Mouse (Mus musculus) 416B (cell line): ENCODE results near the gene Vars.
"Not testable (repeated sequence)": the region's sequence is repeated elsewhere in the genome, so short reads cannot be mapped to it uniquely, and the experiment has no call there.

ENCODE experiments used
- DNase-seq: peaks from one replicate; pipeline ENCODE4 v3.0.0; 2011; ENCODE audit warnings: low read depth

Vars gene

DNA sequence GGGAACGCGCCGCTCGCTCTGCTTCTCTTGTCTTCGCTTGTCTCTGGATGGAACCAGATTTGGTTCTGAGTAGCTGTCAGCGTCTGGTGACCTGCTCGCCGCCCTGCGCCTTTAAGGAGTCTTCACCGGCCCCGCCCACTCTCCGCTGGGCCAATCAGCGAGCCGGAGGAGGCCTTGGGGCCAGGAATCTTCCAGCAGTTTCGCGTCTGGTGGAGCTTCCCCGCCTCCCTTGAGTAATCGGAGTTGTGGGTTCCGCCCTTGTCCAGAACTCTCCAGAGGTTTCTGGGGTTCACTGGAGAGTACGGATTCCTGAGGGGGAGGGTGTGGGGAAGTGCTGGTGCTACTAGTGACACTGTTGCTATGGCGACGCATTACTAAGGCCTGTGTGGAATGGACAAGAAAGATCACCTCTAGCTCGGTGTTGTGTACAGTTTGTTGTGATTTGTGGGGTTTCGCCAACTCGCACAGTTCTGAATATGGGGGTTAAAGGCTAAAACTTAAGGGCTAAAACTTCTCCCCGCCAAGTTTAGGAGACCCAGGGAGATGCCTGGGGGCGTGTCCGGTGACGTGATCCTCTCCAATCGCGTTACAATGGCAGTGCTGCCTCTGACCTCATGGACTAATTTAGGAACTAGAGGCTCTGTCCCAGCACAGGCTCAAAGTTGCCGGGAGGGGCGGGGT is 28.6 kb upstream of the Vars start, which contains the start of the genes Hspa1a and Hspa1l:
Gene Hspa1a, minus strand, starts transcription at position 88 of the 681 bp plus-strand sequence.
Gene Hspa1l, plus strand, starts transcription at position 635 of the 681 bp plus-strand sequence.
- DNase-seq: not testable (repeated sequence)

DNA sequence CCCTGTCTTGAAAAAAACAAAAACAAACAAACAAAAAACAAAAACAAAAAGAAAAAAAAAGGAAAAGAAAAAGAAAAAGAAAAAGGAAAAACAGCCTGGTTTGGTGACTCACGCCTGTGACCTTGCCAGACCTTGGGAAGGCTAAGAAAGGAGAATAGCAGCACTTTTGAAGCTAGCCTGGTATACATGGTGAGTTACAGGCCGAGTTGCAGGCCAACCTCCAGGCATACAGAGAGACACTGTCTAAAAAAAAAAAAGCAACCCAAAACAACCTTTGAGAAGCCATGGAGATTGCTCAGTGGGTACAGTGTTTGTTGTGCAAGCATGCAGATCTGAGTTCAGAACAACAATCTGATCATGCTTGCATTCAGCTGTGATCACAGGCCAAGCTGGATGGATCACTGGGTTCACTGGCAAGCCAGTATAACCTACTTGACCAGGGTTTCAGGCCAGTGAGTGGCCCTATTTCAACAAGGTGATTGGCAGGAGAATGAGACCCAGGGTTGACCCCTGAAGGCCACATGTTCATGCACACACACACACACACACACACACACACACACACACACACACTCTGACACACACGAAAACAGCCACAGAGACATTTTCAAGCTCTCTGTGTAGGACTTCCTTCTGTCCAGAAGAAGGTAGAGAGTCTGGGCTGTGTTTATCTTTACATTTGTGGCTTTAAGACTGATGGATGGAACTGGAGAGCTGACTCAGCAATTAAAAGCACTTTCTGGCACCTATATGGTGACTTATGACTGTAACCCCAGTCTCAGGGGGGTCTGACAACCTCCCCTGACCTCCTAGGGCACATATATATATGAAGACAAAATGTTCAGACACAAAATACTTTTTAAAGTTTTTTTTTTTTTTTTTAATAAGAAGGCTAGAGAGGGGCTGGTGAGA is 24.9 kb upstream of the Vars start:
- no peak for DNase-seq

DNA sequence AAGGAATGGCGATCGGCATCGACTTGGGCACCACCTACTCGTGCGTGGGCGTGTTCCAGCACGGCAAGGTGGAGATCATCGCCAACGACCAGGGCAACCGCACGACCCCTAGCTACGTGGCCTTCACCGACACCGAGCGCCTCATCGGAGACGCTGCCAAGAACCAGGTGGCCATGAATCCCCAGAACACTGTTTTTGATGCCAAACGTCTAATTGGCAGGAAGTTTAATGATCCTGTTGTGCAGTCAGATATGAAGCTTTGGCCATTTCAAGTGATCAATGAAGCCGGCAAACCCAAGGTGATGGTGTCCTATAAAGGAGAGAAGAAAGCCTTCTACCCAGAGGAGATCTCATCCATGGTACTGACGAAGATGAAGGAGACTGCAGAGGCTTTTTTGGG is 23.8 kb upstream of the Vars start:
- no peak for DNase-seq

DNA sequence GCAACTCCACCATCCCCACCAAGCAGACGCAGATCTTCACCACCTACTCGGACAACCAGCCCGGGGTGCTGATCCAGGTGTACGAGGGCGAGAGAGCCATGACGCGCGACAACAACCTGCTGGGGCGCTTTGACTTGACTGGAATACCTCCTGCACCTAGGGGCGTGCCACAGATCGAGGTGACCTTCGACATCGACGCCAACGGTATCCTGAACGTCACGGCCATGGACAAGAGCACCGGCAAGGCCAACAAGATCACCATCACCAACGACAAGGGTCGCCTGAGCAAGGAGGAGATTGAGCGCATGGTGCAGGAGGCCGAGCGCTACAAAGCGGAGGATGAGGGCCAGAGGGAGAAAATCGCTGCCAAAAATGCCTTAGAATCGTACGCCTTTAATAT is 22.5 kb upstream of the Vars start:
- DNase-seq: no peak

DNA sequence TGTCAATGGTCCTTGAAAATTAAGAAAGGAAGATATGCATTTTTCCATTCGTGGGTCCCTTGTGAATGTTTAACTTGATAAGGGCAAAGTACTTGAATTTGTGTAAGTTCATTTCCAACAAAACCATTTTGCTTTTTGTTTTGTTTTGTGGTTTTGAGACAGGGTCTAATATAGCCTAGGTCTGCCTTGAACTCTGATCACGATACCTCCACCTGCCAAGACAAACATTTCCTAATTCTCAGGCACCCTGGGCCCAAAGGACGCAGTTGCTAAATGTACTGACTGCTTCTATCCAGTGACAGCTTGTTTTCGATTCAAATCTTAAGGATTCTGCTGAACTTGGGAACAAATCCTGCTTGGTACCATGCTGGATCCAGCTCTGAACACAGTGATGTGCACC is 21.2 kb upstream of the Vars start:
- no peak for DNase-seq

DNA sequence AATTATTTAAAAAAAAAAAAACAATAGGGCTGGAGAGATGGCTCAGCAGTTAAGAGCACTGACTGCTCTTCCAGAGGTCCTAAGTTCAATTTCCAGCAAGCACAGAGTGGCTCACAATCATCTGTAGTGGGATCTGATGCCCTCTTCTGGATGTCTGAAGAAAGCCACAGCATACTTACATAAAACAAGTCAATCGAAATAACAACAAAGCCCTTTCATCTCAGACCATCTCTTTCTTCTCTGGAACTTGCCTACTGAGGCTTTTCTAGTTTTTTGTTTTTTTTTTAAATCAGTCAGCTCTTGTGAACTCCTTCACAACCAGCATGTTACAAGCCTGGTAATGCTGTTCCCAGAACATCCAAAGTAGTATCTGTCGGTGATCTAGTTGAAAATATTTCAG is 20.1 kb upstream of the Vars start:
- DNase-seq: peak; percentile 89

DNA sequence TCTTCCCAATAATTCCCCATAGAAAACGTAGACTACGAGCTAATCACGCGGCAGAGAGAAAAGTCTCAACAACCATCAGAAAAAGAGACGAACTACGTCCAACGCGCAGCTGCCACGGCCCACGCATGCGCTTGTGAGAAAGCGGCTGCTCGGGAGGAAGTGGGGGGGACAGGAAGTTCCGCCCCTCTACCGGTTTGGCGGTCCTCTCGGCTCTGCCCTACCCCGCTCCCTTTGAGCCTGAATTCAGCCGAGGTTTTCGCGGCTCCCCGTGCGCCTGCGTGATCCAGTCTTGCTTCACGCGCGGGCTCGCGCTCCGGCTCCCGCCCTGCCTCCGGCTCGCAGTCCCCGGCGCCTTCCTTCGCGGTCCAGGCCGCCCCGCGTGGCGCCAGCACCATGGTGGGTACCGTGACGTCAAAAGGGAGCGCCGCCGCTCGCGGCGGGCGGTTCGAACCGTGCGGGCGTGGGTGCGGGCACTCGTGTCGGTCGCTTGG is 19.1 kb upstream of the Vars start, which contains the start of gene Lsm2:
Gene Lsm2, plus strand, starts transcription at position 173 of the 491 bp plus-strand sequence.
- DNase-seq: peak; percentile 95

DNA sequence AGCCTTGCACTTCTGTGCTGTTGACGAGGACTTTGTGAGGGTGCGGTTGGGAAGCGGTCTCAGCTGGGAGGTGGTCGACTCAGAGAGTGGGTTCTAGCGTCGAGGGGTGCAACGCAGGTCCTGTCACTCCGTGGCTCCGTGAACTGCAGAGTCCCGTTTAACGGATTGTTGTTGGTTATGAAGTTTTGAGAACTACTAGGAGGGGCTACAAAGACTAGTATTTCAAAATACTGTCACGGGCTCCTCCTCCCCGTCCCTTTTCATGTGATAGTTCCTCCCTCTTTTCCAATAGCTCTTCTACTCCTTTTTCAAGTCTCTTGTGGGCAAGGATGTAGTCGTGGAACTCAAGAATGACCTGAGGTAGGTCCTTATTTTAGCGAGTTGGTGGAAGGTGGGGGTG is 18.5 kb upstream of the Vars start:
- DNase-seq: peak; percentile 80

DNA sequence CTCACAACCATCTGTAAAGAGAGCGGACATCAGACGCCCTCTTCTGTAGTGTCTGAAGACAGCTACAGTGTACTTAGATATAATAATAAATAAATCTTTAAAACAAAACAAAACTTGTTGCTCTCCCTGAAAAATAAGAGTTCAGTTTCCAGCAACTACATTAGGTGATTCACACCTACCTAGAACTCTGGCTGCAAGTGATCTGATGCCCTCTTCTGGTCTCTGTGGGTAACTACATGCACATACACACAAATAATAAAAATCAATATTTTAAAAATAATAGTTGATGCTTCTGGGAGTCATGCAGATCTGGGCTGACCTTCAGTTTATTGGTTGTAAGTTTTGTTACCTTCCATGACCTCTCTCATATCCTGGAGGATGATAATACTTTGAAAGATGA is 16.6 kb upstream of the Vars start:
- peak; percentile 75 for DNase-seq

DNA sequence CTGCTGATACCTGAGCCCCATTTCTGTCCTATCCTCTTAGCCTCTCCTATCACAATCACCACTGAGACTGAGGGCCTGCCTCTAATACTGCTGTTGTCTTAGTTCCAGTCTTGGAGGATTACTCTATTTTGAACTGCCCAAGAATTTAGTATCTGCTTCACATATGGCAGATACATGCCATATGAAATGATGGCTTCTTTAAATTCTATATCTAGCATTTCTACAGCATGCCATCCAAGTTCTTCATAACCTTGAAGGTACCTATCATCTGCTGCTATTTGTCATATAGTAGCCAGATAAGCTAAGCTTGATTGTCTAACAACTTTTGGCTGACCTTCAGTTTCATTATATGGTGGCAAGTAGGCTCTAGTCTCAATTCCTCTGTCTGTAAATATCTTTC is 6.0 kb upstream of the Vars start:
- no peak for DNase-seq

DNA sequence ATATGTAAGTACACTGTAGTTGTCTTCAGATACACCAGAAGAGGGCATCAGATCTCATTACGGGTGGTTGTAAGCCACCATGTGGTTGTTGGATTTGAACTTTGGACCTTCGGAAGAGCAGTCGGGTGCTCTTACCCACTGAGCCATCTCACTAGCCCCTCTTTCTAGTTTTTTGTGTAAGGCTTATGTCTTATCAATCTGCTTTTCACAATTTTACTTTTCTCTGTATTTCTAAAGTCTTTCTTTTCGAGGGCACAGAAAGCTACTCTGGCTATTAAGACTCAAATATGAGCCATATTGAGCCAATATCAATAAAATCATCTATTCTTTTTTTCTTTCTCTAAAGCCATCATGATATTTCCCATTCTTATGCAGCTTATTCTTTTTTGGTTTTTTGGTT is 5.6 kb upstream of the Vars start:
- DNase-seq: not testable (repeated sequence)

DNA sequence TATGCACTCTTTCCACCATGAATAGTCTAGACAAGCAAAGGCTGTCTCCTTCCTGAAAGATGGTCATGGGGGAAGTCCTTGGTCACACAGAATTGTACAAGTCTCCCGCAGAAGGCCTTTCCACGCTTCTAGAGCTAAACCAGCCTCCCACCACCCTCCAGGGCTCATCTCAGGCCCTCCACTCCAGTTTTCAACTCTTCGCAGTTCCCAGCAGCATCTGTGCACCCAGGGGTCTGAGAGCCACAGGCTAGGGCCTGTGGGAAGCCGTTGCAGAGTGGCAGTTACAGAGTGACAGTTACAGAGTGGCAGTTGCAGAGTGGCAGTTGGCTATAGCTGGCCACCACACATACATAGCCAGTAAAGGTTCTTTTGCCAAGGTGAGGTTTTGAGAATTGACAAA is 4.9 kb upstream of the Vars start:
- DNase-seq: not testable (repeated sequence)

DNA sequence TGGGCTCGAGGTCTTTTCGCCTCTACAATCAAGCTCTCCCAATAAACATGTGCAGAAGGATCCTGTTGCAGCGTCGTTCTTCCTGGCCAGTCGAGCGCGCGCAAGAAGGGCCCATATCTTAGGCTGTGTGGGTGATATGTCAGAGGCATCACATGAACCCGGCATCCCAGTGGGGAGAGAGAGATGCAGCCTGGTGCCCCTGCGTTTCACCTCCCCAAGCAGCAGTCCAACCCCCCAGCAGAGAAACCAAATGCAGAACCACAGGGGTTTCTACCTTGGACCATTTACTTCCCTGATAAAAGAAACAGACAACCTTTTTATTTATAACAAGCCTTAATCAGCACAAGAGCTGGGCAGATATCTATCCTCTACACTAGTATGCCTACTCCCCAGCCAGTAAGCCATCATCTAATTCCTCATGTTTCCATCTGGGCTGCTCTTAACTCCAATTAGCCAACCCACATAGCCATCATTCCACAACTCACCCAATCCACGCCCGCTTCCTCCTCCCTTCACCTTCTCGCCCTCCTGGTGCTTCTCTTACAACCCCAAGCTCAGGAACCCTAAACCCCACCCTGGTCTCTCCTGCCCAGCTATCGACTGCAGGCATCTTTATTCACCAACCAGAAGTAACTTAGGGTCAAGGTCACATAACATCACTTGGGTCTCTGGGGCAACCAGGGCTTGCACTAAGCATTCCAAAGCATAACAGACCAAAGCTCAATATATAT is 4.2 kb upstream of the Vars start:
- no peak for DNase-seq

DNA sequence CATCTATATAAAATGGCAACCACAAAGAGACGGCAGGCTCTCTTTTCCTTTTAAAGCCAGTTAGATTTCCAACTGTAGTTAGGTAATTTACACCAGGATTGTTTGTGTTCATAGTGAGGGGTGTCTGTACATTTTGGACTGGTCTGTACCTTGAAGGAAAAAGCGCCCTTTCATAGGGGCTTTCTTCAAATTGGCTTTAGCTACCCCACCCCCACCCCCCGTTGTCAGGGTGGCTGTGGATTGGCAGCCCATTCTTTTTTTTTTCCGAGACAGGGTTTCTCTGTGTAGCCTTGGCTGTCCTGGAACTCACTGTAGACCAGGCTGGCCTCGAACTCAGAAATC is 3.7 kb upstream of the Vars start:
- DNase-seq: no peak

DNA sequence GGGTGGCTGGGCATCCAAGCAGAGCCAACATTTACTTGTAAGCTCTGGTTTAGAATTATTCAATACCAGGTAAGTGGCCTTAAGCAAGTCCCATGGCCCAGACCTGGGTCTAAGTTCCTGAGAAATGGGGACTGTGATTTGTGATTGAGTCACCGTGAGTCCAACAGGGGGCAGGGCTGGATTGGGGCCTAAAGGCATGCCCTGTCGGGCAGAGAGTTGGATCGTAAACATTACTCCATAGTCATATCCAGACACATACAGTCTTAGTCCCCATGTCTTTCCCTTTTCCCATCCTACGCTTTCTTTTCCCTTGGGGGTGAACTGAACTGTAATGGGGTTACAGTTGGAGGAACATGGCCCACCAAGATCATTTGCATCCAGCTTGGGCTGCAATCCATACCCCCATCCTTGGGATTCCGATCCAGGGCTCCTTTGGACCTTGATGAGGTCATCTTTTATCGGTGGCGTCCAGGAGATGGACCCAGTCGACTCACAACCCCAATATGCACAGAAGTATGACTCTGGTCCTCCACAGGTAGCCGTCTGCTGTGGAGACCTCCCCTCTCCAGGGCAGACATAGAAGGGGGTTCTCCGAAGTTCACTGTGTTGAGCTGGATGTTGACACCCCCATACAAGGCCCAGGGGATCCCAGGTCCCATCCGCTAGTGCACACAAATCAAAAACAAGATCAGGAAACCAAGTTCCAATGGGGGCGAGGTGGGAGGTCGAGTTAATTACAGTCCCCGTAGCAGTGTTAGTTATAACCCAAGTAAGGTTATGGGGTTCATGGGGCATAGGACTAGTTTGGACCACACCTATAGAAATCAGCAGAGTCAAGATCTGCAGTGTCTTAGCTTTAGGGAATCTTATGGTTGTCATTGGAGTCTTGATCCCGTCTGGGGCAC is 2.0 kb upstream of the Vars start:
- no peak for DNase-seq

DNA sequence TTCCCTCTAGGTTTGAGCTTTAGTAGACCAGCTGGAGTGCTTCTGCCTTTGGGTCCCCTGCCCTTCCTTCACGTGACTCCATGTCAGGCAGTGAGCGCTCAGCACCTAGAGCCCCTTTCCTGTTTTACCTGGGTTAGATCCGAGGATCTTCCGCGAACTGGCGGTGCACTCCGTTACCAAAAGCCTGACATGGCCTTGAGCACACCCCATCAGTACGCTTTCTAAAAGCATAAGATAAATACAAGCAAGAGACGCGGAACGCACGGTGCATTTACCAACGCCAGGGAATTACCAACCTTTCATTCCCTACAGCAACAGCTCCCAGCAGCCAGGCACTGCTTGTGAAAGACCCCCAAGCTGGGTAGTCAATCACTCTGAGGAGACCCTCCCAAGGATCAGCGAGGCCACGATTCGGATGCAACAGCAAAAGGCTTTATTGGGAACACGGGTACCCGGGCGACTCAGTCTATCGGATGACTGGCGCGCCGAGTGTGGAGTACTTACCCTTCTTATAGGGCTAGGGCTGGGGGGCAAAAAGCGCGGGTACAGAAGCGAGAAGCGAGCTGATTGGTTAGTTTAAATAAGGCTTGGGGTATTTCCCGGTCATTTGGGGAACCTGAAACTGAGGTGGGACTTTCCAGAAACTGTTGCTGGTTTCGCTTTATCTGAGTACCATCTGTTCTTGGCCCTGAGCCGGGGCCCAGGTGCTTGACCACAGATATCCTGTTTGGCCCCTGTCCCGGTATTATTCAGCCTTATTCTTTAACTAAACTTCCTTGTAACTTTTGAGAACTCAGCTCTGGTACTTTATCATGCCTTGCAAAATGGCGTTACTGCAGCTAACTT is 693 bp upstream of the Vars start:
- peak; percentile 79 for DNase-seq

DNA sequence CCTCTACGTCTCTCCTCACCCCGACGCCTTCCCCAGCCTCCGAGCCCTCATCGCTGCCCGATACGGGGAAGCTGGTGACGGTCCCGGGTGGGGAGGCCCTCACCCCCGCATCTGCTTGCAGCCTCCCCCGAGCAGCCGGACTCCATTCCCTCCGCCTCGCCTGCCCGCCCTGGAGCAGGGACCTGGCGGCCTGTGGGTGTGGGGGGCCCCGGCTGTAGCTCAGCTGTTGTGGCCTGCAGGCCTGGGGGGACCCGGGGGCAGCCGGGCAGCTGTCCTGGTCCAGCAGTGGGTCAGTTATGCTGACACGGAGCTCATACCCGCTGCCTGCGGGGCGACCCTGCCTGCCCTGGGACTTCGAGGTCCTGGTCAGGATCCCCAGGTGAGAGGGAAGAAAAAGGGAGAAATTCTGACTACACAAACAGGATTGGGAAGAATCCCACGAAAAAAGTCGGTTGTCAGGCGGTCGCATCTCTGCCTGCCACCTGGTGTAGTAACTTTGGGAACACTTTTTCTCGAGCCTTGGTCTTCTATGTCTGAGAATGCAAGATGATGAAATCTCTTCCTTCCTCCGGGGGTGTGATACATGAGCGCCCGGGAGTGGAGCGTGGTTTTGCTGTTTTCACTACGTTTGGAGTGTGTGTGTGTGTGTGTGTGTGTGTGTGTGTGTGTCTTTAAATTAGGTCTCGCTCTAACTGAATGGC is 815 bp downstream of the Vars start:
- DNase-seq: peak; percentile 95

DNA sequence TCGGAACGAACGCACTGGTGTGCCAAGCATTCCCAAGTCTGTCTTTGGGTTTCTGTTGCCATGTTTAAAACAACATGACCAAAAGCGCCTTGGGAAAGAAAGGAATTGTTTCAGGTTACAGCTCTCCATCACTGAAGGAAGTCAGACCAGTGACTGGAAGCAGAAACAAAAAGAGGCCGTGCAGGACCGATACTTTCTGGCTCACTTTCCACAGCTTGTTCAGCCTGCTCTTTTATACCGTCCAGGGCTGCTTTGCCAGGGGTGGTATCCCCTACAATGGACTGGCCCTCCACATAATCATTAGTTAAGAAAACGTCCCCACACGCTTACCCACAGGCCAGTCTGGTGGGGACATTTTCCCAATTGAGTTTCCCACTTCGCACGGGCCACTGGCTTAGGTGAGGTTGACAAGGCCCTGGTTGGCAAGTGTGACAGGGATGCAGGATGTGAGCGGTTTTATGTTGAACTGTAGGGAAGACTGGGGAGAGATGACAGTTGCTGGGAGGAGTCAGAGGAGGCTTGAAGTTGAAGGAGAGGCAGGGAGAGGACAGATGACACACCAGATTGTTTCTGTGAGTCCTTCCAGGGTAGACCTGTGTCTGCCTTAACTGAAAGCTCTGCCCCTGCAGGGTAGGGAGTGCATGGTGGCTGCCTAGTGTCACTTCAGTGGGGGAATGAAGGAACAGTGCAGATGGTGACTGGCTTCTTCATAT is 1.5 kb downstream of the Vars start:
- DNase-seq: peak; percentile 89
